ENCODE assay signal across 9 mouse cellular contexts in the genomic region with DNA sequence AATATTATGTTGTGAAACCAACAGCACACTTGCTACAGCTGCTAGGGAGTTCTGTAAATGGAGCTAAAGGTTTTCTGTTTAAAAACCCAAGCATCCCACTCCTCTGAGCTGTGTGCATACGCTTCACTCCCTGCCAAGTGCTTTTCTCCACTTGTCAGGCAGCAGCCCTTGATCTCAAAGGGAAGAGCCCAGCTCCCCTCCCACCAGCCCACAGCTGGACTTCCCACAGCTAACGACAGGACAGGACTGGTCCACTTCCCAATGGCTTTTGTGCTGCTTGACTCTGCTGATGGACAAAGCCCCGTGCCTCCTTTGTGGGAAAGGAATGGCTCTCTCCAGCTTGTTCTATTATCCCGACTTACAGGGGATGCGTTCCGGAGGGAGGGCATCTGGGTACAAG.
DNase-seq lines count a peak whose midpoint lies in the region; ATAC-seq and TF ChIP-seq lines count a peak whose summit lies in the region.
"Had no signal": no experiment of that assay in that cellular context is flagged by ENCODE, and none has a peak within 500 bp of the region (broad histone marks: within the 10 kb centered on the region; RNA-seq: fewer than 3 reads in every experiment).

No protein-coding gene starts in this region.

- TF ChIP-seq CTCF in lung, postnatal 0 days (IDR thresholded peaks at IDR 0.05), result no peak

- H3K4me3 ChIP-seq in lung, postnatal 0 days (ENCODE audit: low read depth, low read length), result no peak overlapping the region
- no peak overlapping the region for H3K4me3 ChIP-seq in forebrain, embryonic 14.5 days (ENCODE audit: low read depth, low read length)

- H3K27ac ChIP-seq in lung, postnatal 0 days (ENCODE audit: low read length), result no peak overlapping the region
- 0 out of 2 replicates have a peak overlapping the region, but pooled peaks have one; percentile 7 for H3K27ac ChIP-seq in forebrain, embryonic 14.5 days (ENCODE audit: low read depth, low read length)

- no peaks in the 10 kb centered on the region for H3K27me3 ChIP-seq in lung, postnatal 0 days (replicated peaks; ENCODE audit: insufficient read depth, low read length)
- H3K27me3 ChIP-seq in forebrain, embryonic 14.5 days (replicated peaks; ENCODE audit: control insufficient read depth, insufficient read depth, low read length), result no peaks in the 10 kb centered on the region

- DNase-seq in lung, postnatal 0 days (ENCODE audit: low spot score), result no peak
- no peak for DNase-seq in lung, adult 18-20 months
- peak; percentile 63 for DNase-seq in forebrain, embryonic 14.5 days (ENCODE audit: low spot score)
- DNase-seq in mesoderm, embryonic 11.5 days (ENCODE audit: low read depth, low spot score), result peak; percentile 58
- peak; percentile 77 for DNase-seq in retina, postnatal 1 day
- no peak for DNase-seq in thymus, postnatal 25 days
- DNase-seq: cerebellum, adult 8-10 months; kidney, adult 11 months had no signal

- no peak overlapping the region for H3K9ac ChIP-seq in lung, postnatal 0 days (replicated peaks; ENCODE audit: low read depth)
- peak overlapping the region; percentile 43; the same call in 1 of the 2 replicates for H3K9ac ChIP-seq in forebrain, embryonic 14.5 days (ENCODE audit: low read length)

- ATAC-seq in lung, postnatal 0 days, result peak; percentile 17; the same call in 1 of the 2 replicates
- peak; percentile 73 for ATAC-seq in forebrain, embryonic 14.5 days
- ATAC-seq in granulocyte monocyte progenitor cell, adult 5-6 weeks (replicated peaks; ENCODE audit: poor library complexity, severe bottlenecking), result no peak

- no peaks in the 10 kb centered on the region for H3K4me1 ChIP-seq in lung, postnatal 0 days (ENCODE audit: insufficient read depth, low read depth, low read length)
- peaks cover 18% of the 10 kb centered on the region for H3K4me1 ChIP-seq in forebrain, embryonic 14.5 days (ENCODE audit: control insufficient read depth, insufficient read depth, low read length)

- TF ChIP-seq EP300 in lung, postnatal 0 days (IDR thresholded peaks at IDR 0.05), result no peak

- WGBS in lung, postnatal 0 days, result 53% methylated on average over 6 of the region's 6 CpGs
- WGBS in forebrain, embryonic 14.5 days, result 9% methylated on average over 6 of the region's 6 CpGs

- no peaks in the 10 kb centered on the region for H3K36me3 ChIP-seq in lung, postnatal 0 days (ENCODE audit: insufficient read depth, low read length)
- no peaks in the 10 kb centered on the region for H3K36me3 ChIP-seq in forebrain, embryonic 14.5 days (ENCODE audit: control insufficient read depth, insufficient read depth, low read length)

- H3K4me2 ChIP-seq in lung, postnatal 0 days (replicated peaks; ENCODE audit: low read depth, low read length), result no peak overlapping the region
- H3K4me2 ChIP-seq in forebrain, embryonic 14.5 days (ENCODE audit: low read length), result 0 out of 2 replicates have a peak overlapping the region, but pooled peaks have one; percentile 14

- 0 out of 2 replicates have a peak, but pooled peaks cover 5% of the 10 kb centered on the region for H3K9me3 ChIP-seq in lung, postnatal 0 days (ENCODE audit: low read length)
- H3K9me3 ChIP-seq in forebrain, embryonic 14.5 days (replicated peaks; ENCODE audit: control insufficient read depth, low read length), result no peaks in the 10 kb centered on the region

Comparison
In these comparisons a context has a peak if more than half of its experiments do, and no peak if none do; other contexts are left out.
1. DNase-seq: peak in forebrain, embryonic 14.5 days (single experiment), mesoderm, embryonic 11.5 days (single experiment) and retina, postnatal 1 day (single experiment); none in lung, postnatal 0 days (single experiment), lung, adult 18-20 months (0 of 2) and thymus, postnatal 25 days (single experiment).